Mouse (Mus musculus): ENCODE measurements around the gene Dip2b.

Dip2b gene

GRCm38 (mm10) chr15:100268916-100269315 is 230.5 kb downstream of the Dip2b start:
- DNase-seq = no peak

Data from embryo, embryonic 11 days (tissue).